Mouse (Mus musculus): ENCODE measurements at regions not wholly inside any gene's neighbourhood (a gene's known extent, or its start where the extent isn't known, plus 50 kb on each side); places are given as distances from the start of the nearest gene placed in this dataset.

- no peak for TF ChIP-seq POLR2A (IDR thresholded peaks at IDR 0.05; ENCODE audit: control insufficient read depth, extremely low read depth, insufficient read depth, low read length, poor library complexity)
- no peak for TF ChIP-seq CTCF (IDR thresholded peaks at IDR 0.05; ENCODE audit: borderline replicate concordance, control insufficient read depth, extremely low read depth, insufficient read depth, low read length, poor library complexity)
Measured at GRCm38 (mm10) chr12:29122931-29123330, 371.3 kb downstream of the Eipr1 start.

Data from thymus, adult 2 months (tissue).